Mouse (Mus musculus) forebrain, postnatal 0 days (tissue): ENCODE measurements around the gene Dock10. TPM values are rescaled to one million over a fixed set of nuclear protein-coding genes. Genes with fewer than 3 reads are reported as not detected.

Source experiments
- ATAC-seq: fragments of 200-750 bp; cut with Nextera tagmentation; 2 replicates; pipeline ENCODE4 v1.8.0; 2017; ENCODE audit warnings: mild to moderate bottlenecking, moderate library complexity
- DNase-seq: peaks from one replicate; pipeline ENCODE4 v3.0.0-alpha.2; 2015
- H3K27ac ChIP-seq: fragments of 300-500 bp; sonication (generic); 2 replicates; pipeline ENCODE4 v1.5.1; 2014; ENCODE audit warnings: low read depth, mild to moderate bottlenecking, antibody characterized with exemption, low read length, moderate library complexity, mixed read lengths
- H3K27me3 ChIP-seq: fragments of 300-500 bp; sonication (generic); 2 replicates; pipeline ENCODE4 v1.6.1; 2014; ENCODE audit warnings: mild to moderate bottlenecking, low read length, mixed read lengths; ENCODE audit not compliant: insufficient read depth
- H3K36me3 ChIP-seq: fragments of 300-500 bp; sonication (generic); 2 replicates; pipeline ENCODE4 v1.6.1; 2014; ENCODE audit warnings: mild to moderate bottlenecking, moderate library complexity; ENCODE audit not compliant: insufficient read depth
- H3K4me1 ChIP-seq: fragments of 300-500 bp; sonication (generic); 2 replicates; pipeline ENCODE4 v1.6.1; 2014; ENCODE audit warnings: antibody characterized with exemption; ENCODE audit not compliant: insufficient read depth
- H3K4me2 ChIP-seq: fragments of 300-500 bp; sonication (generic); 2 replicates; pipeline ENCODE4 v1.6.1; 2014; ENCODE audit warnings: low read depth, mild to moderate bottlenecking, moderate library complexity
- H3K4me3 ChIP-seq: fragments of 300-500 bp; sonication (generic); 2 replicates; pipeline ENCODE4 v1.5.1; 2014; ENCODE audit warnings: low read depth, low read length, mixed read lengths
- H3K9ac ChIP-seq: fragments of 300-500 bp; sonication (generic); 2 replicates; pipeline ENCODE4 v1.6.1; 2014; ENCODE audit warnings: mild to moderate bottlenecking
- H3K9me3 ChIP-seq: fragments of 300-500 bp; sonication (generic); 2 replicates; pipeline ENCODE4 v1.6.1; 2016; ENCODE audit warnings: low read length
- CTCF ChIP-seq: sonication (generic); IDR thresholded peaks from 2 replicates; pipeline ENCODE4 v1.5.1; 2016; ENCODE audit warnings: antibody characterized with exemption, control low read depth, low read depth
- WGBS: fragments of 180-500 bp; shearing (Covaris S2); extraction: QIAGEN DNeasy Blood & Tissue Kit; methylation state at CpG from one replicate; pipeline ENCODE4 v1.1.7; 2014; 5-methylcytosine and 5-hydroxymethylcytosine counted together
- polyA plus RNA-seq: library from polyadenylated mRNA; unstranded; fragments of >200 nt; fragmentation: Nextera tagmentation; extraction: Ambion mirVana; gene quantifications from 2 replicates; pipeline ENCODE4 v1.2.1, GENCODE M21; 2015
- total RNA-seq: library from RNA; depleted of rRNA; stranded (reverse); fragments of >200 nt; gene quantifications from 2 replicates; pipeline ENCODE4 v1.2.3, GENCODE M21; 2014

Gene Dock10
- total and polyA plus RNA-seq, 2 experiments from 2014 or later, result 2.3 to 14.0 TPM

- H3K4me2 ChIP-seq, result no peak overlapping the region
- H3K4me3 ChIP-seq, result no peak overlapping the region
- no peaks in the 10 kb centered on the region for H3K9me3 ChIP-seq
- DNase-seq, result peak; percentile 52
- H3K9ac ChIP-seq, result no peak overlapping the region
- no peaks in the 10 kb centered on the region for H3K36me3 ChIP-seq
- no peaks in the 10 kb centered on the region for H3K27me3 ChIP-seq
- peak overlapping the region; percentile 30; the same call in 1 of the 2 replicates for H3K27ac ChIP-seq
- H3K4me1 ChIP-seq, result peaks cover 7% of the 10 kb centered on the region; the same call in 1 of the 2 replicates
- peak; percentile 86 for ATAC-seq
- no peak for TF ChIP-seq CTCF
- WGBS, result 26% methylated on average over 5 of the region's 5 CpGs
Observed at GRCm38 (mm10) chr1:80630179-80631149, 127.9 kb downstream of the Dock10 start.

- DNase-seq, result no peak
- no peak for TF ChIP-seq CTCF
- no peaks in the 10 kb centered on the region for H3K36me3 ChIP-seq
- no peak for ATAC-seq
- H3K9ac ChIP-seq, result no peak overlapping the region
- H3K4me1 ChIP-seq, result peaks cover 7% of the 10 kb centered on the region; the same call in 1 of the 2 replicates
- H3K4me2 ChIP-seq, result no peak overlapping the region
- no peak overlapping the region for H3K27ac ChIP-seq
- no peaks in the 10 kb centered on the region for H3K9me3 ChIP-seq
- H3K4me3 ChIP-seq, result no peak overlapping the region
- no peaks in the 10 kb centered on the region for H3K27me3 ChIP-seq
Observed at GRCm38 (mm10) chr1:80628054-80628453, 130.3 kb downstream of the Dock10 start.

GRCm38 (mm10) chr1:80626800-80627199 is 131.5 kb downstream of the Dock10 start:
- Histone ChIP-seq H3K4me3 (no peak overlapping the region), H3K36me3 (no peaks in the 10 kb centered on the region)
- ATAC-seq, result no peak

GRCm38 (mm10) chr1:80625371-80625770 is 133.0 kb downstream of the Dock10 start:
- Histone ChIP-seq H3K9me3 (no peaks in the 10 kb centered on the region), H3K4me1 (peaks cover 3% of the 10 kb centered on the region; the same call in 1 of the 2 replicates), H3K27me3 (no peaks in the 10 kb centered on the region), H3K4me3 (no peak overlapping the region), H3K27ac (no peak overlapping the region), H3K36me3 (no peaks in the 10 kb centered on the region), H3K4me2 (no peak overlapping the region), H3K9ac (no peak overlapping the region)
- no peak for DNase-seq
- 67% methylated on average over 1 of the region's 1 CpGs for WGBS
- TF ChIP-seq CTCF, result no peak
- no peak for ATAC-seq

More at GRCm38 (mm10) chr1:80626800-80627199, 131.5 kb downstream of the Dock10 start:
- Histone ChIP-seq H3K27ac (no peak overlapping the region), H3K9ac (no peak overlapping the region), H3K9me3 (no peaks in the 10 kb centered on the region), H3K4me2 (no peak overlapping the region), H3K4me1 (peaks cover 7% of the 10 kb centered on the region; the same call in 1 of the 2 replicates), H3K27me3 (no peaks in the 10 kb centered on the region)
- WGBS, result 94% methylated on average over 4 of the region's 4 CpGs
- no peak for TF ChIP-seq CTCF
- no peak for DNase-seq

GRCm38 (mm10) chr1:80624552-80624951 is 133.8 kb downstream of the Dock10 start:
- no peak for DNase-seq
- H3K9me3 ChIP-seq, result no peaks in the 10 kb centered on the region
- 33% methylated on average over 4 of the region's 4 CpGs for WGBS
- no peak for TF ChIP-seq CTCF
- no peak overlapping the region for H3K4me2 ChIP-seq
- H3K36me3 ChIP-seq, result no peaks in the 10 kb centered on the region
- no peak overlapping the region for H3K27ac ChIP-seq
- ATAC-seq, result no peak
- no peaks in the 10 kb centered on the region for H3K4me1 ChIP-seq
- no peak overlapping the region for H3K4me3 ChIP-seq
- H3K9ac ChIP-seq, result no peak overlapping the region
- no peaks in the 10 kb centered on the region for H3K27me3 ChIP-seq

GRCm38 (mm10) chr1:80622646-80623045 is 135.7 kb downstream of the Dock10 start:
- 84% methylated on average over 1 of the region's 1 CpGs for WGBS
- no peak for DNase-seq
- no peaks in the 10 kb centered on the region for H3K9me3 ChIP-seq

GRCm38 (mm10) chr1:80619100-80619499 is 139.2 kb downstream of the Dock10 start:
- Histone ChIP-seq H3K9me3 (no peaks in the 10 kb centered on the region), H3K36me3 (no peaks in the 10 kb centered on the region), H3K27ac (no peak overlapping the region), H3K4me1 (no peaks in the 10 kb centered on the region), H3K9ac (no peak overlapping the region), H3K4me3 (no peak overlapping the region), H3K4me2 (no peak overlapping the region), H3K27me3 (no peaks in the 10 kb centered on the region)
- no peak for ATAC-seq
- WGBS, result 93% methylated on average over 2 of the region's 2 CpGs
- TF ChIP-seq CTCF, result no peak
- no peak for DNase-seq

More at GRCm38 (mm10) chr1:80622646-80623045, 135.7 kb downstream of the Dock10 start:
- Histone ChIP-seq H3K4me1 (no peaks in the 10 kb centered on the region), H3K27me3 (no peaks in the 10 kb centered on the region), H3K36me3 (no peaks in the 10 kb centered on the region), H3K4me2 (no peak overlapping the region), H3K4me3 (no peak overlapping the region), H3K9ac (no peak overlapping the region), H3K27ac (no peak overlapping the region)
- no peak for ATAC-seq
- no peak for TF ChIP-seq CTCF
